Mouse (Mus musculus): ENCODE data around the gene Il1rl2. TPM values are rescaled to one million over a fixed set of nuclear protein-coding genes. Genes with fewer than 3 reads are reported as not detected.

Il1rl2 gene
- polyA plus RNA-seq, 1 experiment, result 3.0 TPM

- TF ChIP-seq CTCF (IDR thresholded peaks at IDR 0.05; ENCODE audit: control insufficient read depth, insufficient read depth, low read length) (no peak), POLR2A (IDR thresholded peaks at IDR 0.05; ENCODE audit: borderline replicate concordance, control insufficient read depth, low read depth, low read length) (no peak)
- no peak overlapping the region for H3K4me3 ChIP-seq (replicated peaks; ENCODE audit: control insufficient read depth, low read depth, low read length)
- H3K4me1 ChIP-seq (ENCODE audit: control insufficient read depth, insufficient read depth, low read length), result peaks cover 6% of the 10 kb centered on the region
- 91% methylated on average over 7 of the region's 7 CpGs for WGBS
- no peak overlapping the region for H3K27ac ChIP-seq (ENCODE audit: control insufficient read depth, insufficient read depth, low read depth, low read length, poor library complexity)
Measured at GRCm38 (mm10) chr1:40414276-40414675, 89.9 kb downstream of the Il1rl2 start.

GRCm38 (mm10) chr1:40414863-40415656 lies 90.7 kb downstream of the Il1rl2 start:
- 56% methylated on average over 7 of the region's 7 CpGs for WGBS
- H3K27ac ChIP-seq (ENCODE audit: control insufficient read depth, insufficient read depth, low read depth, low read length, poor library complexity), result no peak overlapping the region

GRCm38 (mm10) chr1:40417034-40417433 lies 92.6 kb downstream of the Il1rl2 start:
- Histone ChIP-seq H3K27ac (ENCODE audit: control insufficient read depth, insufficient read depth, low read depth, low read length, poor library complexity) (no peak overlapping the region), H3K4me1 (ENCODE audit: control insufficient read depth, insufficient read depth, low read length) (peaks cover 4% of the 10 kb centered on the region), H3K4me3 (replicated peaks; ENCODE audit: control insufficient read depth, low read depth, low read length) (no peak overlapping the region)
- WGBS, result 81% methylated on average over 2 of the region's 2 CpGs
- TF ChIP-seq CTCF (IDR thresholded peaks at IDR 0.05; ENCODE audit: control insufficient read depth, insufficient read depth, low read length), result no peak
- no peak for TF ChIP-seq POLR2A (IDR thresholded peaks at IDR 0.05; ENCODE audit: borderline replicate concordance, control insufficient read depth, low read depth, low read length)

More at GRCm38 (mm10) chr1:40414863-40415656, 90.7 kb downstream of the Il1rl2 start:
- Histone ChIP-seq H3K4me1 (ENCODE audit: control insufficient read depth, insufficient read depth, low read length) (peaks cover 5% of the 10 kb centered on the region), H3K4me3 (replicated peaks; ENCODE audit: control insufficient read depth, low read depth, low read length) (no peak overlapping the region)
- TF ChIP-seq CTCF (IDR thresholded peaks at IDR 0.05; ENCODE audit: control insufficient read depth, insufficient read depth, low read length), result no peak
- no peak for TF ChIP-seq POLR2A (IDR thresholded peaks at IDR 0.05; ENCODE audit: borderline replicate concordance, control insufficient read depth, low read depth, low read length)

Other genes starting within 250 kb of the Il1rl2 start
- 3.3 and 4.0 TPM in 2 replicates for gene Il1r1, start 99.5 kb upstream of the Il1rl2 start, polyA plus RNA-seq (2011; ENCODE audit: insufficient read depth, insufficient read length, low replicate concordance, missing spikeins)
- 7.5 and 7.9 TPM in 2 replicates for gene Il1rl1, start 105.0 kb downstream of the Il1rl2 start, polyA plus RNA-seq (2011; ENCODE audit: insufficient read depth, insufficient read length, low replicate concordance, missing spikeins)
- 2.7 and 9.2 TPM in 2 replicates for gene Il18r1, start 140.9 kb downstream of the Il1rl2 start, polyA plus RNA-seq (2011; ENCODE audit: insufficient read depth, insufficient read length, low replicate concordance, missing spikeins)
- gene Il18rap, start 190.8 kb downstream of the Il1rl2 start, polyA plus RNA-seq (2011; ENCODE audit: insufficient read depth, insufficient read length, low replicate concordance, missing spikeins), result 14.9 and 36.3 TPM in 2 replicates

Data from bone marrow, adult 2 months (tissue).